Mouse (Mus musculus) thymus, postnatal 0 days (tissue): ENCODE data around the gene Fhit. TPM values are rescaled to one million over a fixed set of nuclear protein-coding genes. Genes with fewer than 3 reads are reported as not detected.

Experiments used
- DNase-seq: peaks from one replicate; pipeline ENCODE4 v3.0.0-alpha.2; 2015; ENCODE audit warnings: low spot score
- polyA plus RNA-seq: library from polyadenylated mRNA; unstranded; fragments of >200 nt; fragmentation: Nextera tagmentation; extraction: Ambion mirVana; gene quantifications from 2 replicates; pipeline ENCODE4 v1.2.1, GENCODE M21; 2015

Gene Fhit
- polyA plus RNA-seq, 1 experiment from 2014 or later, result 18.0 TPM

GRCm38 (mm10) chr14:10526800-10527199 lies 635.0 kb downstream of the Fhit start:
- DNase-seq, result peak; percentile 43

GRCm38 (mm10) chr14:10525786-10526185 lies 636.0 kb downstream of the Fhit start:
- DNase-seq, result no peak

GRCm38 (mm10) chr14:10514026-10514425 lies 647.8 kb downstream of the Fhit start:
- no peak for DNase-seq

DNA sequence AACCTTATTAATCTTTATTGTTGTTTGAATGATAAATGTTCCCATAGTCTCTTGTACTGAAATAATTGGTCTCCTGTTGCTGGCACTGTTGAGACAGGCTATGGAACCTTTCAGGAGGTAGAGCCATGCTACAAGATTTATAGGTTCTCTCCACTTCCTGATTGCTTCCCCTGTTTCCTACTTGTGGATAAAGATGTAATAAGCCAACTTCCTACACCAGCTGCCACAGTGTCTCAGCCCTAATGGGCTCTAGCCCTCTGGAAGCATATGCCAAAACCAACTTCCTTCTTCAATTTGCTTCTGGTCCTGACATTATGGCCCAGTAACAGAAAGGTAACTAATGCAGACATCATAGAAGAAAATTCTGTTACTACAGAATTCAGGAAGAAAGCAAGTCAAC lies 652.6 kb downstream of the Fhit start:
- no peak for DNase-seq

GRCm38 (mm10) chr14:10507560-10507959 lies 654.3 kb downstream of the Fhit start:
- no peak for DNase-seq

- no peak for DNase-seq
These were observed 676.0 kb downstream of the Fhit start for GRCm38 (mm10) chr14:10485798-10486197.

- DNase-seq, result no peak
These were observed 678.8 kb downstream of the Fhit start for GRCm38 (mm10) chr14:10482851-10483613.

DNA sequence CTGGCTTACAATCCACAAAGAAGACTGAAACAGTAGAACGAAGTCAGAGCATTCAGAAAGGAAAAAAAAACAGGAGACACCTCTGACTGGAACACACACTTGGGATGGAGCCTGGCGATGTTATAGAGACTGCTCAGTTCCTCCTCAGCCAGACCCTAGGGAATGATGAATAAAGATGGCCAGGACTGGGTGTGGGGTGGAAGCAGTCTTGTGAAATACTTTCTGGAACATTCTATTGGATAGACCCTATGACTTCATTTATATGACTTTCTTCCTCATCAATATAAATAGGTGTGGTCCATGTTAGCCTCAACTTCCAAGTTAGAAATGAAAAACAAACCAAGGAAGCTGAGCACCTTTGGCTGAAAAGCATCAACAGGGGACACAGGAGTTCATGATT lies 680.5 kb downstream of the Fhit start:
- DNase-seq, result no peak

DNA sequence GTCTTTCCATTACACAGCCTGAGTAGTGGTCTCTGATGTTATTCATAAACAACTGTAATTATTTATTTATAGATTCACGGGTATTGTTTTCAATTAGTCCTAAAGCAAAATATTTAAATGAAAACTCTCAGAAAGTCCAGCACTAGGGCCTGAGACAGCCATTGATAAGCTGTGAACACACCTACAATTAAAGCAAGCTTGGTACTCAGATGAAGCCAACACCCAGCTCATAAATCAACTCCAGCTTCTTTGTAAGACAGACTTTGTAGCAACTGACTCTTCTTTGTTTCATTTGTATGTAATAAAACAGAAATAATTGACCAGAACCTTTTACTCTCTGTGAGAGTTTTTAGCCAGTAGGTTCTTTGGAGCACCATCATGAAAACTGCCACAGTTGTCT lies 681.2 kb downstream of the Fhit start:
- DNase-seq, result no peak

DNA sequence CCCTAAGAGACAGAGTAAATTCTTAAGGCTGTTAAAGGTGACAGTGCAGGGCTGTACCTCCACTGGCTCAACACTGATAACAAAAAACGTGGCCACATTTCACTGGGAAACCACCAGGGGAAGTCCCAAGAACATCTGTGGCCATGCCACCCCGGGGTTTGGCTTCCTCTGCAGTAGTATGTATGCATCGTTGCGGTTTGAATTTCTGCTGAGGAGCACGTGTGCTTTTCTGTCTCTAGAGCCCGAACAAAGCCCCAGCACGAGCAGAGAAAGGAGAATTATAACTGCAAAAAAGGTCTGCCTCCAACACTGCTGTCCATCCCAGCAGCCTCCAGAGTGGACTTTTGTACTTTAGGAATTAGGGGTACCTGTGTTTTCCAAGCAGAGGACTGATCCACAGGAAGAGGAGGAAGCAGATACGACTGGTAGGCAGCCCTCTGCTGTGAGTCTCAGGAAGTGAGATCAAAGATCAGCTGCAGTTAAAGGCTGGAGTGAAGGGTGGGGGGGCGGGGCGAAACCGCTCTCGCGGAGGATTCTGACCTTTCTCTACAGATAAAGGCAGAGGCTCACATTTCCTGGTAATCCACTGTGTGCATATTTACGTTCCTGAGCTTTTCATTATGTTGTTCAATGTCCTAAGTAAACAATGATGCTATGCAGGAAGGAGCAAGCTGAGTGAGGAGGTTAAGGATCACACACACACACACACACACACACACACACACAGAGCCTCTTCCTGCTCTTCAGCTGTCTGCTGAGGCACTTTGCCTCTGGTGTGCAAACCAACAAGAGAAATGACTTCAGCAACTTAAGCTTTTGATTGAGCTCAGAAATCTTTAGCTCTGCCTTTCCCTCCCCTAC lies 708.6 kb downstream of the Fhit start:
- DNase-seq, result peak; percentile 91

DNA sequence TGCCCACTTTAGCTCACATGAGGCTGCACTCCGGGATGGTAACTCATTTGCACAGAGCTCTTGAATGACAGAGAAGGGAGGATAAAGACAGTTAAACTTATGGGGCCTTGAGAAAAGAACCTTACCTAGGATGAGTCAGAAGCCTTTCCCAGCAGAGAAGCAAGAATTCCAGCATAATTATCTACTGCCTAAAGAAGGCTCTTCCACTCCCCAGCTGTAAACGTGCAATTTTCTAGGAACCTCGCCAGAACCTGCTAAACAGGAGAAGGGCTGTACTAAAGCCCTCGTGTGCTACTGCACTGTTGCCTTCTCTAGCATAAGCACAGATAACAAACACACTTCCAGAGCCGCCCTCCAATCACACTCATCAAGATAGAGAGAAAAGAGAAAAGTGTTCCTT lies 709.6 kb downstream of the Fhit start:
- peak; percentile 20 for DNase-seq

- no peak for DNase-seq
These were observed 716.5 kb downstream of the Fhit start for GRCm38 (mm10) chr14:10445360-10445759.

- DNase-seq, result no peak
These were observed 722.7 kb downstream of the Fhit start for GRCm38 (mm10) chr14:10439007-10439749.

DNA sequence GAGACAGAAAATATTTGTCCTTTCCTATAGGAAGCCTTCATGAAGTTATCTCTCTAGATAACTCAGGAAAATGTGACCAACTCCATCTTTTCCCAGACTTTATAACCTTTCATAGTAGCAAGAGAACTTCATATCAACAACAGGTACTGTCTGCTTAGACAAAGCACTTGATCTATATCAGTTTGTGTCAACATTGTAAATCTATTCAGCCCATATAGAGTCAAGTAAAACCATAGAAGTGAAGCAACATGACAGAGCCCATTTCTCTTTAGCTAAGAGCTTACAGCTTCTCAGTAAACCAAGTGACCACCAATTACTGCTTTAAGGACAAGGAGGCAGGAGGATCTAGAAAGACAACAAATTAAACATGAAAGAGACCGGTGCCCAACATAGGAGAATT lies 725.6 kb downstream of the Fhit start:
- DNase-seq, result no peak

GRCm38 (mm10) chr14:10432502-10432901 lies 729.3 kb downstream of the Fhit start:
- no peak for DNase-seq

- no peak for DNase-seq
These were observed 731.3 kb downstream of the Fhit start for GRCm38 (mm10) chr14:10430396-10431000.

- DNase-seq, result no peak
These were observed 738.3 kb downstream of the Fhit start for GRCm38 (mm10) chr14:10423499-10423898.

DNA sequence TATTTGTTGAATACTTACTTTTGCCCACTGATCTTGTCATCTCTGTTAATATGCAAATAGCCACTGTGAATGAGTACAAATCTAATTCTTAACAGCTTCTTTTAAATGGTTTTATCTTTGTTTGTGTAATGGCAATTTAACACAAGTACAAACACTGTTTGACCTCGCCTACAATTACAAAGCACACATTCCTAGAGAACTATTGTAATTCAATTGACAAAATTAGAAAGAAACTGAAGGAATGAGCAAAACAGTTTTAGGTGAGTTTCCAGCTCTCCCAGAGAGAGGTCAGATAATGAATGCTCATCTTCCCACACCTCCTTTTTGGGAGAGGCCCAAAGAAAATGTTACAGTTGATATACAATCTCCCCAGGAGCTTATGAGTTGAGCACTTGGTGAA lies 739.6 kb downstream of the Fhit start:
- no peak for DNase-seq

GRCm38 (mm10) chr14:10415068-10415467 lies 746.8 kb downstream of the Fhit start:
- no peak for DNase-seq

DNA sequence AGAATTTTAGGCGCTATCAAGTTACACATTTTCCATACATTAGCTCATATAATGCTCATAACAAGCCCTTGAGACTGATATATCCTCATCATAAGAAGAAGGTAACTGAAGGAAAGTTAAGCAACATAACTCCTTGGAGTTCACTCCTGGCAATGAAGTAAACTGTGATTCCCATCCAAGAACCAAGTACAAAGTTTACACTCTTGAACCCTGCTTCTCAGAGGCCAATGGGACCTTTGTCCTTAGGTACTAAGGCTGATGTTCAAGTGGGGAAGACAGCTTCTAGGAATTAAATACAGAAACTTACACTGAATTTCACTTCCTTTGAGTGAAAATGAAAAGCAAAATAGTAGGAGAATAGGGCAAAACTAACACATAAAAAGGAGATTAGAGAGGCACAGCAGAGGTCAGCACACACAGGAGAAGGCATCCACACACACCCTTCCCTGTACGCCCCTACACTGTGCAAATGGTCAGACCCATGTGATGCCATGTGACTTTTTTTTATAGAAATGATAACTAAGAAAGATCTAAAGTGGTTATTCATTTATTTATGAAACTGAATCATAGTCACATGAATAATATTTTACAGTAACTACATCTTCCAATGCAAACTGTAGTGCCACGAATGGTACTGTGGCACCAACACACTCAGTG lies 752.4 kb downstream of the Fhit start:
- DNase-seq, result no peak

DNA sequence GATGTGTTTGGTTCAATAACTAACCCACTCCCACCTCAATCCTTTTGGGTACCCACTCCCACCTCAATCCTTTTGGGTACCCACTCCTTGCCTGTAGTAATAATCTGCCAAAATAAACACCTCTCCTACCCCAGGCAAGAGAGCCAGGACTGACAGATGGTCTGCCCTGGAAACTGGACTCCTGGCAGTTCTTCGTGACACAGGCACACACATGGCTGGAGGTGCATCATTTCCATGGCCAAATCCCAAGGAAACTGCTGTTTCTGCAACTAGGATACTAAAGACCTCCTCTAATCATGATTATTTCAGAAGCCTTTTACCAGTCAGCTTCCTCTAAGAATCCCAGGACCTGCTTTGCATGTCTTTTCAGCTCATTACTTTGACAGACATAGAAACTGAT lies 756.5 kb downstream of the Fhit start:
- no peak for DNase-seq
